ENCODE assay signal across 21 mouse cellular contexts in the genomic region with DNA sequence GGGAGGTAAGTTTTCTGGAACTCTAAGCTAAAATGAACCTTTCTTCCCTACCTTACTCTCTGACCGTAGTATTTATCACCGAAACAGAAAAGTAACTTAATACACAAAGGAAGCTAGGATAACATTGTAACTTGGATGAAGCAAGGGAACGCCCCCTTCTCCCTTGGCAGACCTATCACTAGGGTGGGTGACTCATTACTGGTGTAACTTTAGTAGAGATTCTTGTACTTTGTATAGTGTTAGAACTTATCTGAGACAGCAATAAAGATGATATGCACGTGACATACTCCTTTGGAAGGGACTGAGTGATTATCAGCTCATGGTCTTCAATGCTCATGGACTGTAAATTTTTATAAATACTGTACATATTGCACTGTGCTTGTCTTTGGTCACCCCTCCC. TPM values are rescaled to one million over a fixed set of nuclear protein-coding genes. Genes with fewer than 3 reads are reported as not detected.
"Had no signal": no experiment of that assay in that cellular context is flagged by ENCODE, and none has a peak within 500 bp of the region (broad histone marks: within the 10 kb centered on the region; RNA-seq: fewer than 3 reads in every experiment).

No protein-coding gene starts in this region.

- H3K27me3 ChIP-seq: midbrain, embryonic 15.5 days had no signal

- H3K9me3 ChIP-seq: liver, embryonic 13.5 days; midbrain, embryonic 12.5 days; midbrain, embryonic 15.5 days; neural tube, embryonic 13.5 days had no signal

- DNase-seq: kidney, adult 2 months; kidney, postnatal 25 days; layer of hippocampus, adult 9-11 months; liver, embryonic 13.5 days; lung, adult 2 months; lung, postnatal 14 days; lung, postnatal 4 days; retina, postnatal 1 day; right cerebral cortex, postnatal 25 days; spleen, adult 18-20 months; thymus, postnatal 25 days had no signal

- H3K4me2 ChIP-seq: liver, embryonic 13.5 days; midbrain, embryonic 12.5 days; midbrain, embryonic 15.5 days; neural tube, embryonic 13.5 days had no signal

- H3K4me3 ChIP-seq: layer of hippocampus, adult 2 months; liver, embryonic 13.5 days; midbrain, embryonic 12.5 days; midbrain, embryonic 15.5 days; myocyte; neural tube, embryonic 13.5 days had no signal

- H3K36me3 ChIP-seq: liver, embryonic 13.5 days; midbrain, embryonic 12.5 days; midbrain, embryonic 15.5 days; neural tube, embryonic 13.5 days had no signal

- H3K9ac ChIP-seq: liver, embryonic 13.5 days; midbrain, embryonic 12.5 days; midbrain, embryonic 15.5 days; neural tube, embryonic 13.5 days had no signal

- ATAC-seq: midbrain, embryonic 15.5 days had no signal

- H3K27ac ChIP-seq: layer of hippocampus, adult 2 months; liver, embryonic 13.5 days; midbrain, embryonic 12.5 days; midbrain, embryonic 15.5 days; neural tube, embryonic 13.5 days had no signal

- H3K4me1 ChIP-seq: midbrain, embryonic 12.5 days had no signal

RNA-seq across cellular contexts. Expression of a gene that starts 5.1 kb away (rescaled TPM):
- total RNA-seq: megakaryocyte progenitor cell, adult 5-6 weeks; megakaryocyte-erythroid progenitor cell, adult 5-6 weeks; monocyte, adult 5-6 weeks had no signal
- polyA plus RNA-seq: liver, adult 2 months; liver, embryonic 16.5 days had no signal
